Mouse (Mus musculus): ENCODE measurements at regions not wholly inside any gene's neighbourhood (a gene's known extent, or its start where the extent isn't known, plus 50 kb on each side); places are given as distances from the start of the nearest gene placed in this dataset.

GRCm38 (mm10) chrX:11855910-11856309 lies 304.2 kb downstream of the Bcor start:
- TF ChIP-seq CTCF (conservative IDR thresholded peaks at IDR 0.05; ENCODE audit: insufficient read depth, insufficient read length, low read depth, low read length) (no peak), POLR2A (IDR thresholded peaks at IDR 0.05; ENCODE audit: low read depth, low read length) (no peak)
